Mouse (Mus musculus) effector memory CD4-positive, alpha-beta T cell, adult 7 months (primary cell): ENCODE measurements around the gene Mn1. TPM values are rescaled to one million over a fixed set of nuclear protein-coding genes. Genes with fewer than 3 reads are reported as not detected.

Experiments
- polyA plus RNA-seq: library from polyadenylated mRNA; unstranded; fragments of 100-300 nt; shearing (Covaris generic); gene quantifications from one replicate; pipeline ENCODE4 v1.2.1, GENCODE M21; 2017

The Mn1 gene
- 0.11 TPM for polyA plus RNA-seq

GRCm38 (mm10) chr5:111416591-111417374 lies at the start of gene Mn1:
TSS of gene Mn1 (plus strand) at chr5:111417362.

Other genes starting within 250 kb of the Mn1 start
- 66.1 TPM for gene Pitpnb, start 86.6 kb upstream of the Mn1 start, polyA plus RNA-seq